Mouse (Mus musculus) liver, postnatal 0 days (tissue): ENCODE results near the gene Fndc10. TPM values are rescaled to one million over a fixed set of nuclear protein-coding genes. Genes with fewer than 3 reads are reported as not detected.

Source experiments
- ATAC-seq: fragments of 200-750 bp; cut with Nextera tagmentation; 2 replicates; pipeline ENCODE4 v1.8.0; 2017; ENCODE audit warnings: mild to moderate bottlenecking, moderate library complexity
- DNase-seq: peaks from one replicate; pipeline ENCODE4 v3.0.0-alpha.2; 2016
- H3K27ac ChIP-seq: fragments of 300-500 bp; sonication (generic); 2 replicates; pipeline ENCODE4 v1.5.1; 2014; ENCODE audit warnings: antibody characterized with exemption, moderate library complexity, mild to moderate bottlenecking, low read depth
- H3K27me3 ChIP-seq: fragments of 300-500 bp; sonication (generic); 2 replicates; pipeline ENCODE4 v1.6.1; 2014; ENCODE audit warnings: low read length, control low read depth, mixed read lengths; ENCODE audit not compliant: insufficient read depth
- H3K36me3 ChIP-seq: fragments of 300-500 bp; sonication (generic); replicated peaks from 2 replicates; pipeline ENCODE4 v1.6.1; 2014; ENCODE audit warnings: mild to moderate bottlenecking, control low read depth, low read length, moderate library complexity, mixed read lengths; ENCODE audit not compliant: insufficient read depth
- H3K4me1 ChIP-seq: fragments of 300-500 bp; sonication (generic); 2 replicates; pipeline ENCODE4 v1.6.1; 2014; ENCODE audit warnings: antibody characterized with exemption, mild to moderate bottlenecking, control low read depth; ENCODE audit not compliant: insufficient read depth
- H3K4me2 ChIP-seq: fragments of 300-500 bp; sonication (generic); 2 replicates; pipeline ENCODE4 v1.6.1; 2014; ENCODE audit warnings: low read depth, mild to moderate bottlenecking, low read length, moderate library complexity, mixed read lengths
- H3K4me3 ChIP-seq: fragments of 300-500 bp; sonication (generic); 2 replicates; pipeline ENCODE4 v1.5.1; 2014; ENCODE audit warnings: low read depth, low read length
- H3K9ac ChIP-seq: fragments of 300-500 bp; sonication (generic); replicated peaks from 2 replicates; pipeline ENCODE4 v1.6.1; 2014; ENCODE audit warnings: mild to moderate bottlenecking, moderate library complexity
- H3K9me3 ChIP-seq: fragments of 300-500 bp; sonication (generic); 2 replicates; pipeline ENCODE4 v1.6.1; 2016; ENCODE audit warnings: mild to moderate bottlenecking, control low read depth, low read length, mixed read lengths
- CTCF ChIP-seq: sonication (generic); IDR thresholded peaks from 2 replicates; pipeline ENCODE4 v1.5.1; 2016; ENCODE audit warnings: antibody characterized with exemption, low read depth
- EP300 ChIP-seq: IDR thresholded peaks from 2 replicates; pipeline ENCODE4 v1.6.1; 2016; ENCODE audit warnings: antibody characterized with exemption, low read depth, mild to moderate bottlenecking
- WGBS: fragments of 180-500 bp; shearing (Covaris S2); extraction: QIAGEN DNeasy Blood & Tissue Kit; methylation state at CpG from one replicate; pipeline ENCODE4 v1.1.7; 2014; ENCODE audit not compliant: insufficient replicate concordance; 5-methylcytosine and 5-hydroxymethylcytosine counted together
- polyA plus RNA-seq: library from polyadenylated mRNA; unstranded; fragments of >200 nt; fragmentation: Nextera tagmentation; extraction: Ambion mirVana; gene quantifications from 2 replicates; pipeline ENCODE4 v1.2.1, GENCODE M21; 2015

Fndc10 gene
- polyA plus RNA-seq, 1 experiment from 2014 or later, result 0.41 TPM

DNA sequence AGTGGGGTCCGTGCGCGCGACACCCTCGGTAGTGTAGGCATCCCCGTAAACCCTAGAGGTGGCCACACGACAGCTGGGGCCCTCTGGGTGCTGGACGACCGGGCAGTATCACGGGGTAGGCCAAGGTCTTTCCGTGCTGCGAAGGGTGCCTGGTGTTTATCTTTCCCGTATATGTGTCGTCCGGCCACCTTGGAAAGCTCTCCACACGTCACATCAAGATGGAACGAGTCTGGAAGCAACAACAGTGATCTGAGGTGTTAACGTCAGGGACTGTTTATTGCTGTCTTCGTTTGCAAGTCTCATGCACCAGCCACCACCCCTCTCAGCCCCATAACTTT is 11.4 kb downstream of the Fndc10 start:
- Histone ChIP-seq H3K9ac (peak overlapping the region; percentile 86), H3K27ac (peak overlapping the region; percentile 95), H3K4me3 (peak overlapping the region; percentile 86), H3K9me3 (no peaks in the 10 kb centered on the region), H3K4me1 (peaks cover 11% of the 10 kb centered on the region; the same call in 1 of the 2 replicates), H3K27me3 (no peaks in the 10 kb centered on the region), H3K4me2 (peak overlapping the region; percentile 80), H3K36me3 (no peaks in the 10 kb centered on the region; the same call in 1 of the 2 replicates)
- 0% methylated on average over 19 of the region's 19 CpGs for WGBS
- DNase-seq, result no peak
- no peak; the same call in 1 of the 2 replicates for ATAC-seq
- TF ChIP-seq CTCF, result no peak
- no peak for TF ChIP-seq EP300

DNA sequence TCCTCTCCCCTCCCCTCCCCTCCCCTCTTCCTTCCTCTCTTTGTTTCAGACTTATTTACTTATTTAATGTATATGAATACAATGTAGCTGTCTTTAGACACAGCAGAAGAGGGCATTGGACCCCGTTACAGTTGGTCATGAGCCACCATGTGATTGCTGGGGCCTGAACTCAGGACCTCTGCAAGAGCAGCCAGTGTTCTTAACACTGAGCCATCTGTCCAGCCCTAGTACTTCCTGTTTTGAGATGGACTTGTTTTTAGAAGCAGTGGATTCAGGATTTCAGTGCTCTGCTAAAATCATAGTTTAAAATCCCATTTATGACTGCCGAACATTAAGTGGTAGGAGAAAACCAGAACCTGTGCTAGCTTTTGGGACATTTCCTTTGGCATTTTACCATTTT is 14.4 kb downstream of the Fndc10 start:
- no peak for TF ChIP-seq EP300
- TF ChIP-seq CTCF, result no peak
- no peak overlapping the region for H3K9ac ChIP-seq
- H3K4me3 ChIP-seq, result no peak overlapping the region
- no peaks in the 10 kb centered on the region for H3K9me3 ChIP-seq
- ATAC-seq (no peak), DNase-seq (no peak)
- H3K36me3 ChIP-seq, result no peaks in the 10 kb centered on the region; the same call in 1 of the 2 replicates
- H3K27me3 ChIP-seq, result no peaks in the 10 kb centered on the region
- H3K27ac ChIP-seq, result no peak overlapping the region
- H3K4me2 ChIP-seq, result no peak overlapping the region
- peaks cover 10% of the 10 kb centered on the region; the same call in 1 of the 2 replicates for H3K4me1 ChIP-seq
- WGBS, result 57% methylated on average over 2 of the region's 2 CpGs

DNA sequence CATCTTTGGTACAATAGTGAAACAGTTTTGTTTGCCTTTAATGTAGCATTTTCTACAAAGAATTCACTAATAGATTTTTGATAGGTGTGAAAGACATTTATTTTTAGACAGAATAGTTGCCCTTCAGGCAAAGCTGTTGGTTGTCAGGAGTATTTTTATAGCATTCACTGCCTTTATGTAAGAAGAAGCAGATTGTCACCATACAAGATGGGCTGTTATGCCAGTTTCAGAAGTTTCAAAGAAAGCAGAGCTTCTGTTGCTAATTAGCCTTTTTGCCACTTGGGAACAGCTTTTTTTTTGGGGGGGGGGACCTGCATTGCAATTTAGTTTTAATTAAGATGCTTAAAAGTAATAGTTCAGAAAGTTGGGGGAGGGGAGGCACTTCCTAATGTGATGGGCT is 14.8 kb downstream of the Fndc10 start:
- TF ChIP-seq EP300, result no peak
- no peak for TF ChIP-seq CTCF
- Histone ChIP-seq H3K27me3 (no peaks in the 10 kb centered on the region), H3K36me3 (no peaks in the 10 kb centered on the region; the same call in 1 of the 2 replicates), H3K4me3 (no peak overlapping the region), H3K9me3 (no peaks in the 10 kb centered on the region), H3K9ac (no peak overlapping the region), H3K4me2 (no peak overlapping the region), H3K4me1 (peaks cover 7% of the 10 kb centered on the region; the same call in 1 of the 2 replicates), H3K27ac (no peak overlapping the region)
- no peak for DNase-seq
- ATAC-seq, result no peak

DNA sequence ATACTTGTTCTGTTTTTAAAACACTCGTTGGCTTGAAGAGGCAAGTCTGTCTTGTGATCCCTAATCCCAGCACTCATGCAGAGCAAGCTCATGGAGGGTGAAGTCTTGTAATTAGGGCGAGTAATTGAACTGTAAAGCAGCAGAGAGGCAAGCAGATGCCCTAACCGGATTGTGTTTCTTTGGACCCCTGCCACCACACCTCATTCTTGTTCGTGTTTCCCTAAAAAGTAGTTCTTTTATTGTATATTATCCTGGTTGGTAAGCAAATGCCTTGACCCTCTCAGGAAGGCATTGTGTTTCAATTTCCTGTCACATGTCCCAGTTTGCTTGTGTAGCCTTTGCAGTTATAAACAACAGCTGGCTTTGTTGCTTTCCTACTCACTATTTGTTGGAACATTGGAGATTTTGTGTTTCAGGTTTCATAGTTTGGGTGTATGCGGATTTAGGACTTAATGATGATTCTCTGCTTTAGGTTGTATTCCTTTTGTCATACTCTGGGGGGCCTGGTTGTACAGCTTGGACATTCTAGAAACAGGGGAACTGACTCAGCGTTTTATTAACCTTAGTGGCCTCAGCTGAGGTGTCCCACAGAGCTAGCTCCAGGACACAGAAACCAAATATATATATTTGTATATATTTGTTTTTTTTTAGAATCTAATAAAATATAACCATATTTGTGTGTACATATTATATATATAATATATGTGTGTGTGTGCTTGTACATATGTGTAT is 16.5 kb downstream of the Fndc10 start:
- Histone ChIP-seq H3K9me3 (no peaks in the 10 kb centered on the region), H3K4me3 (no peak overlapping the region), H3K9ac (peak overlapping the region; percentile 16; the same call in 1 of the 2 replicates), H3K36me3 (peaks cover 7% of the 10 kb centered on the region), H3K27ac (peak overlapping the region; percentile 49; the same call in 1 of the 2 replicates), H3K27me3 (no peaks in the 10 kb centered on the region), H3K4me2 (no peak overlapping the region), H3K4me1 (peaks cover 7% of the 10 kb centered on the region; the same call in 1 of the 2 replicates)
- no peak for DNase-seq
- TF ChIP-seq CTCF, result no peak
- TF ChIP-seq EP300, result no peak
- peak; percentile 35 for ATAC-seq
- 52% methylated on average over 6 of the region's 6 CpGs for WGBS

DNA sequence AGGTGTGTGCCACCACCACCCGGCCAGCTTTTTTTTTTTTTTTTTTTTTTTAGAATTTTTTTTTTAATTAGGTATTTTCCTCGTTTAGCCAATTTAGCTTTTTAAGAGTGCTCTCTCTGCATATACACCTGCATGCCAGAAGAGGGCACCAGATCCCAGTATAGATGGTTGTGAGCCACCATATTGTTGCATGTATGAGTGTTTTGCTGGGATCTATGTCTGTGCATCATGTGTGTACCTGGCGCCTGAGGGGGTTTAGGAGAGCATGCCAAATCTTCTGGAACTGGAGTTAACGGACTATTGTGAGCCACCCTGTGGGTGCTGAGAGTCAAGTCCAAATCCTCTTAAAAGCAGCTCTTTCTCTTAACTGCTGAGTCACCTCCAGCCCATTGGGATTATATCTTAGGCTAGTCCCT is 27.5 kb downstream of the Fndc10 start:
- H3K36me3 ChIP-seq, result peaks cover 22% of the 10 kb centered on the region
- 57% methylated on average over 4 of the region's 4 CpGs for WGBS
- ATAC-seq (peak; percentile 53; the same call in 1 of the 2 replicates), DNase-seq (no peak)
- H3K4me2 ChIP-seq, result no peak overlapping the region
- no peaks in the 10 kb centered on the region for H3K9me3 ChIP-seq
- no peak overlapping the region for H3K4me3 ChIP-seq
- no peak overlapping the region for H3K9ac ChIP-seq
- TF ChIP-seq CTCF, result peak; percentile 75
- no peak for TF ChIP-seq EP300
- H3K4me1 ChIP-seq, result no peaks in the 10 kb centered on the region
- H3K27me3 ChIP-seq, result no peaks in the 10 kb centered on the region
- no peak overlapping the region for H3K27ac ChIP-seq

DNA sequence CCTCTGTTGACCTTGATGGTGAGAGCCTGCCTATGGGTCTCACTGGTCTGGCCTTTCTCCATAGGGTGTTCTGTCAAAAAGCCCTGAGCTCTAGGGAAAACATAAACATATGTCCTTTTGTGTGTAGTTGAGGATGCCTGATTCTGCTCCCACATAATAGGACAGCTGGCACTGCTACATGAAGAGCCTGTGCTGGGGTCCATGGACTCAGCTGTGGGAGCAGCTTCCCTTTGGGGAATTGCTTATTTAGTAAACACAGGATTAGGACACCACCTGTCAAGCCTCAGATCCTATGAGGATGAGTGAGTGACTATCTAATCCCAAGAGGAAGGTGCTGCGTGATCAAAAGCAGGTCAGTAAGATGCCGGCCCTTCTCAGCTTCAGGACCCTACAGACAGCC is 33.9 kb downstream of the Fndc10 start:
- Histone ChIP-seq H3K4me1 (no peaks in the 10 kb centered on the region), H3K27me3 (no peaks in the 10 kb centered on the region), H3K9ac (no peak overlapping the region), H3K4me2 (no peak overlapping the region), H3K9me3 (no peaks in the 10 kb centered on the region), H3K4me3 (no peak overlapping the region), H3K36me3 (peaks cover 14% of the 10 kb centered on the region), H3K27ac (no peak overlapping the region)
- DNase-seq (no peak), ATAC-seq (no peak)
- WGBS, result 84% methylated on average over 2 of the region's 2 CpGs
- TF ChIP-seq EP300 (no peak), CTCF (no peak)
